Mouse (Mus musculus) myocyte (in vitro differentiated cells): Measurements from ENCODE around the gene Usp54. TPM values are rescaled to one million over a fixed set of nuclear protein-coding genes. Genes with fewer than 3 reads are reported as not detected.
"Not testable (repeated sequence)": the region's sequence is repeated elsewhere in the genome, so short reads cannot be mapped to it uniquely, and the experiment has no call there.

Source experiments
- H3K27me3 ChIP-seq: one replicate; pipeline ENCODE4 v1.6.1; 2011; ENCODE audit not compliant: control insufficient read depth, insufficient read depth, insufficient read length
- H3K36me3 ChIP-seq: one replicate; pipeline ENCODE4 v1.6.1; 2011; ENCODE audit not compliant: control insufficient read depth, insufficient read depth
- H3K4me2 ChIP-seq: one replicate; pipeline ENCODE4 v1.6.1; 2011; ENCODE audit warnings: low read depth, control low read depth
- H3K4me3 ChIP-seq: one replicate; pipeline ENCODE4 v1.5.1; 2011; ENCODE audit warnings: mild to moderate bottlenecking, control low read depth, moderate library complexity
- H3K79me2 ChIP-seq: one replicate; pipeline ENCODE4 v1.6.1; 2011; ENCODE audit not compliant: control insufficient read depth, insufficient read depth
- H3ac ChIP-seq: one replicate; pipeline ENCODE4 v1.6.1; 2011; ENCODE audit not compliant: control insufficient read depth, insufficient read length
- CEBPB ChIP-seq: IDR thresholded peaks from 2 replicates; pipeline ENCODE4 v1.6.1; 2011; ENCODE audit warnings: mild to moderate bottlenecking, moderate library complexity; ENCODE audit not compliant: poor library complexity, insufficient read depth, severe bottlenecking
- E2F4 ChIP-seq: IDR thresholded peaks from one replicate; pipeline ENCODE4 v1.6.1; 2011; ENCODE audit warnings: mild to moderate bottlenecking, control low read depth, moderate library complexity; ENCODE audit not compliant: insufficient read depth
- MAX ChIP-seq: IDR thresholded peaks from one replicate; pipeline ENCODE4 v1.6.1; 2011; ENCODE audit warnings: low read depth, mild to moderate bottlenecking, control low read depth
- MYOD1 ChIP-seq, 3 experiments: IDR thresholded peaks; one replicate each; pipeline ENCODE4 v1.6.1; 2011; ENCODE audit warnings: control low read depth in 2 of 3, low read depth in 2 of 3, mild to moderate bottlenecking in 2 of 3, moderate library complexity in 1 of 3; ENCODE audit not compliant: insufficient read length in 2 of 3, control insufficient read depth in 1 of 3
- MYOG ChIP-seq, 3 experiments: IDR thresholded peaks; one replicate each; pipeline ENCODE4 v1.6.1; 2011; ENCODE audit warnings: control low read depth in 2 of 3, low read depth in 2 of 3, mild to moderate bottlenecking in 2 of 3; ENCODE audit not compliant: insufficient read length in 2 of 3, control insufficient read depth in 1 of 3, insufficient read depth in 1 of 3
- POLR2A ChIP-seq: IDR thresholded peaks from one replicate; pipeline ENCODE4 v1.6.1; 2011; ENCODE audit warnings: low read depth, mild to moderate bottlenecking, control low read depth, moderate library complexity; ENCODE audit not compliant: insufficient read length
- POLR2AphosphoS2 ChIP-seq: IDR thresholded peaks from one replicate; pipeline ENCODE4 v1.6.1; 2011; ENCODE audit warnings: low read depth, control low read depth; ENCODE audit not compliant: insufficient read length
- REST ChIP-seq: IDR thresholded peaks from one replicate; pipeline ENCODE4 v1.6.1; 2011; ENCODE audit warnings: mild to moderate bottlenecking, control low read depth, moderate library complexity; ENCODE audit not compliant: insufficient read depth, insufficient read length
- SRF ChIP-seq: IDR thresholded peaks from one replicate; pipeline ENCODE4 v1.6.1; 2011; ENCODE audit warnings: low read depth; ENCODE audit not compliant: control insufficient read depth, insufficient read length
- TCF12 ChIP-seq: IDR thresholded peaks from one replicate; pipeline ENCODE4 v1.6.1; 2011; ENCODE audit warnings: mild to moderate bottlenecking, control low read depth; ENCODE audit not compliant: poor library complexity, insufficient read depth, severe bottlenecking
- TCF3 ChIP-seq: IDR thresholded peaks from one replicate; pipeline ENCODE4 v1.6.1; 2011; ENCODE audit warnings: low read depth, control low read depth; ENCODE audit not compliant: insufficient read length
- USF1 ChIP-seq: IDR thresholded peaks from one replicate; pipeline ENCODE4 v1.6.1; 2011; ENCODE audit warnings: low read depth, mild to moderate bottlenecking, control low read depth, moderate library complexity
- polyA plus RNA-seq: library from polyadenylated mRNA; unstranded; fragments of >200 nt; fragmentation: generic; extraction: Trizol; gene quantifications from one replicate; pipeline ENCODE4 v1.2.1, GENCODE M21; 2012; ENCODE audit warnings: missing spikeins

Gene Usp54
- polyA plus RNA-seq, 1 experiment = 2.6 TPM

GRCm38 (mm10) chr14:20576179-20576578, 64.7 kb downstream of the Usp54 start:
- H3K27me3 ChIP-seq = no peaks in the 10 kb centered on the region
- H3K79me2 ChIP-seq = no peaks in the 10 kb centered on the region
- no peak overlapping the region for H3K4me2 ChIP-seq
- H3ac ChIP-seq = no peak overlapping the region
- TF ChIP-seq REST (no peak), SRF (no peak), TCF12 (no peak), POLR2AphosphoS2 (no peak), MYOD1 (IDR thresholded peaks at IDR 0.05; ENCODE audit: control insufficient read depth in 1 of 3, insufficient read length in 2 of 3, low read depth in 2 of 3) (no peak)
- H3K36me3 ChIP-seq = peaks cover 9% of the 10 kb centered on the region
- no peak overlapping the region for H3K4me3 ChIP-seq

- not testable (repeated sequence) for H3K4me2 ChIP-seq, H3K4me3 ChIP-seq, H3K27me3 ChIP-seq, H3K36me3 ChIP-seq, H3ac ChIP-seq, H3K79me2 ChIP-seq
These were observed 67.7 kb downstream of the Usp54 start for GRCm38 (mm10) chr14:20573196-20573595.

GRCm38 (mm10) chr14:20565256-20566021, 75.4 kb downstream of the Usp54 start:
- H3K4me2 ChIP-seq = no peak overlapping the region
- peaks cover 10% of the 10 kb centered on the region for H3K36me3 ChIP-seq
- H3ac ChIP-seq = no peak overlapping the region
- no peak for TF ChIP-seq REST
- no peak for TF ChIP-seq POLR2A
- no peak for TF ChIP-seq MYOD1 (IDR thresholded peaks at IDR 0.05; ENCODE audit: control insufficient read depth in 1 of 3, insufficient read length in 2 of 3, low read depth in 2 of 3)
- TF ChIP-seq TCF3 = no peak
- no peak overlapping the region for H3K4me3 ChIP-seq
- no peaks in the 10 kb centered on the region for H3K27me3 ChIP-seq
- no peaks in the 10 kb centered on the region for H3K79me2 ChIP-seq

- H3K36me3 ChIP-seq = peaks cover 13% of the 10 kb centered on the region
- no peaks in the 10 kb centered on the region for H3K79me2 ChIP-seq
- H3K4me2 ChIP-seq = no peak overlapping the region
- no peak overlapping the region for H3ac ChIP-seq
- H3K27me3 ChIP-seq = no peaks in the 10 kb centered on the region
- TF ChIP-seq POLR2AphosphoS2 (no peak), CEBPB (no peak), POLR2A (no peak), TCF12 (no peak), SRF (no peak), MYOD1 (IDR thresholded peaks at IDR 0.05; ENCODE audit: control insufficient read depth in 1 of 3, insufficient read length in 2 of 3, low read depth in 2 of 3) (no peak), TCF3 (no peak), REST (no peak), USF1 (no peak), MYOG (IDR thresholded peaks at IDR 0.05; ENCODE audit: control insufficient read depth in 1 of 3, insufficient read depth in 1 of 3, insufficient read length in 2 of 3, low read depth in 2 of 3) (no peak), E2F4 (no peak), MAX (no peak)
- H3K4me3 ChIP-seq = no peak overlapping the region
These were observed 76.2 kb downstream of the Usp54 start for GRCm38 (mm10) chr14:20564692-20565091.

GRCm38 (mm10) chr14:20561897-20562296, 79.0 kb downstream of the Usp54 start:
- Histone ChIP-seq H3K4me2 (no peak overlapping the region), H3K79me2 (no peaks in the 10 kb centered on the region), H3ac (no peak overlapping the region), H3K36me3 (peaks cover 17% of the 10 kb centered on the region), H3K4me3 (no peak overlapping the region), H3K27me3 (no peaks in the 10 kb centered on the region)
- TF ChIP-seq TCF3 = no peak
- TF ChIP-seq E2F4 = no peak
- no peak for TF ChIP-seq CEBPB
- TF ChIP-seq SRF = no peak
- TF ChIP-seq MYOG (IDR thresholded peaks at IDR 0.05; ENCODE audit: control insufficient read depth in 1 of 3, insufficient read depth in 1 of 3, insufficient read length in 2 of 3, low read depth in 2 of 3) = no peak
- no peak for TF ChIP-seq MAX
- no peak for TF ChIP-seq REST
- TF ChIP-seq MYOD1 (IDR thresholded peaks at IDR 0.05; ENCODE audit: control insufficient read depth in 1 of 3, insufficient read length in 2 of 3, low read depth in 2 of 3) = no peak
- TF ChIP-seq USF1 = no peak
- TF ChIP-seq POLR2AphosphoS2 = no peak
